Mouse (Mus musculus) urinary bladder, postnatal 4 days (tissue): ENCODE results near the gene Slc3a1.

Source experiments
- DNase-seq, 2 experiments: peaks; one replicate each; pipeline ENCODE4 v3.0.0; 2021 to 2022; ENCODE audit warnings: low spot score in 2 of 2

The Slc3a1 gene

DNA sequence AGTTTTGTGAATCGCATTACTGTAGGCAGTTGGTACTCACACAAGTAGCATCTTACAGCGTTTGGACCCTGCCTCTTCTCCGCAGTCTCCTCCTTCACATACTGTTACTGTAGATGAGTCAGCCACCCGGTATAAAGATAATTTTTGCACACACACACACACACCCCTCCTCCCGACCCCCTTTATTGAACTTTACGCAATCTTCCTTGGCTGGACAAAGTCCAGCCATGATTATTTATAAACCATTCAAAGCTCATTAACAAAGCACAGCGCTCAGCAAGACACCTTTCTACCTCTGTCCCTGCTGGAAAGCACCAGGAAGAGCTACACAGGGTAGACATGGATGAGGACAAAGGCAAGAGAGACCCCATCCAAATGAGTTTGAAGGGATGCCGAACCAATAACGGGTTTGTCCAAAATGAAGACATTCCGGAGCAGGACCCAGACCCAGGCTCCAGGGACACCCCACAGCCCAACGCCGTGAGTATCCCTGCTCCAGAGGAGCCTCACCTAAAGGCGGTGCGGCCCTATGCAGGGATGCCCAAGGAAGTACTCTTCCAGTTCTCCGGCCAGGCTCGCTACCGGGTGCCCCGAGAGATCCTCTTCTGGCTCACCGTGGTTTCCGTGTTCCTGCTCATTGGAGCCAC, at the start of gene Slc3a1:
Slc3a1 (plus strand) TSS at position 284 of the 647 bp plus-strand sequence.
- no peak for DNase-seq

DNA sequence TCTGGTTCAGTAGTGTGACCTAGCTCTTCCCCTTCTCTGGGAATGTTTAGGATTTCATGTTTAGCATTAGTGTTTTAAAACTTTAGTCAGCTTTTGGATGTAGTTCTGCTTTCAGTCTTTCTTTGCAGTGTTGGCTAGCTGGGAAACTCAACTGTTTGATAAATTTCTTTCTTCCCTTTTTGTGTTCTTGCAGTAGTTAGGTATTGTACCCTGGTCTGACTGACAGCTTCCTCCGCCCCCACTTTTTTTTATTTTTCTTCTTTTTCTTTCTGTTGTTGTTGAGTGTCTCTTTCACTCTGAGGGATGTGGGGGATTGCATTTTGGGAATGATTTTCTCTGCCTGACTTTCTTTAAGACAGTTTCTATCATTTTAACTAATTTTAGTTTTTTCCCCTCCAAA, 46.5 kb upstream of the Slc3a1 start:
- DNase-seq, result no peak

DNA sequence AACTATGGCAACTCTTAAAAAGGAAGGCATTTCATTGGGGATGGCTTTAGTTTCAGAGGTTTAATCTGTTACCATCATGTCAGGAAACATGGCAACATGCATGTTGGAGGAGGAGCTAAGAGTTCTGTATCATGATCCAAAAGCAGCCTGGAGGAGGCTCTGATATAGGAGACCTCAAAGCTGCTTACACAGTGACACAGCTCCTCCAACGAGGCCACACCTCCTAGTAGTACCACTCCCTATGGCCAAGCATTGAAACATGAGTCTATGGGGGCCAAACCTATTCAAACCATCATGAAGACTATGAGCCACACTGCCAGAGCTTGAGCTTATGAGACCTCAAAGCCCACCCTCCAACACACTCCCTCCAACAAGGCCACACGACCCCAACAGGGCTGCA, 45.4 kb upstream of the Slc3a1 start:
- no peak for DNase-seq

DNA sequence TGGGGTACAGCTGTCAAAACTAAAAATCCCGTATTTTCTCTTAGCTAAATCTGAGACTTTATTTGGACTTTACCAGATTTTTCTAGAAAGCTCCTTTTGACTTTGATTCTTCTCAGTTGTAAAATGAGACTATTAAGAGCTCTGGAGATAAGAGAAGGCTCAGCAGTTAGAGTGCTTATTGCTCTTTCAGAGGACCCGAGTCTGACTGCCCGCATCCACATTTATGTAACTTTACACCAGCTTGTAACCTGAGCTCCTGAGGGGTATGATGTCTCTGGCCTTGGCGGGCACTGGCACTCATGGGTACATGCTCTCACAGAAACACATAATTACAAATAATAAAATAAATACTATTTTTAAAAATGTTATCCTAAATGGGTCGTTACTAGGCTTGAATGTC, 41.8 kb upstream of the Slc3a1 start:
- no peak for DNase-seq

DNA sequence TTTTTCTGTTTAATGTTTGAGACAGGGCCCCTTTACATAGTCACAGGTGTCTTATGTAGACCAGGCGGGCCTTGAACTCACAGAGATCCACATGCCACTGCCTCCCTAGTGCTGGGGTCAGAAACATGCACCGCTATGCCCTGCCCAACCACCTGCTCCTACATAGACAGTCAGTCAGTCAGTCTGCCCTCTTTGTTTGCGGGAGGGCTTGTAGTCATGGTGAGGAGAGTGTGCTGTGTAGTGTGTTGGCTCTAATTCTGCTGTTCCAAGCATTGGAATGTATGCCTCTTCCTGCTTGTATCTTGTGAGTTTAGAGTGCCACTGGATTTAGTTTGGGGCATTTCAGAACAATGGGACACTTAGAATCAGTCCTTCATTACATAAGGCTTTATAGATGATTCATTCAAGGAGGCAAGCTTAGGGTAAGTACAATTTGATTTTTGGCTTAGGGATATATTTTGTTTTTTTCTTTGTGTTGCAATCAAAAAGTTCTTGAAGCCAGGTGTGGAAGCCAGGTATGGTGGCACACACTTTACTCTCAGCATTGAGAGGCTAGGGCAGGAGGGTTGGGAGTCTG, 40.3 kb upstream of the Slc3a1 start:
- DNase-seq, result no peak

DNA sequence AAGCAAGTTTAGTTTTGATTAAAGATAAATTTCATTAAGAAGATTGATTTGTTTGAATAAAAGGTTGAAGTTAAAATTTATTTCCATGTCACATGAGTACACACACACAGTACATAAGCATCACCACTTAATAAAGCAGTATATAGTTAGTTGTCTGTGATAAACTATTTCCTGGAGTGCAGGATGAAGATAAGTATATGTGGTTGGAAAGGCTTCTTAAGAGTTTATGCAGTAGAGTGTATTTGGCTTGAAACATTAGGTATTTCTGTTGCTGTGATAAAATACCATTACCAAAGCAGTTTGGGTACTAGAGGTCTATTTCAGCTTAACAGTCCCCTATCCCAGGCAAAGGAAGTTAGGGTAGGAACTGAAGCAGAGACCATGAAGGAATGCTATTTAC, 39.7 kb upstream of the Slc3a1 start:
- DNase-seq, result no peak

DNA sequence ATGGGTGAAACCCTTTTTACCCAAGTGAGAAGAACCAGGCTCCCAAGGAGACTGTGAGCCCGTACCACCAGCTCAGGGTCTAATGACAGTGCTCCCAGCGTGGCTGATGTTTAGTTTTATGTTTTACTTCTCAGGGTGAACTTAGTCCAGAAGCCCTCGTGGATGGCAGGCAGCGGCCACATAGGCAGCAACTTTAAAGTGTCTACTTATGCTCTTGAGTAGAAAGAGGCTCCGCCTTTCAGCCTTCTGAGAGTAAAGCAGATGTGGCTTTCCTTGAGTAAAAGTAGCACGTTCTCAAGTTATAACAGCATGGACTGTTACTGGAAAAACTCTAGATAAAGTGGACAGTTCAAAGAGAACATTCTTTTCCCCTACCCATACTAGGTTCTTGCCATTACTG, 32.3 kb upstream of the Slc3a1 start:
- no peak for DNase-seq

DNA sequence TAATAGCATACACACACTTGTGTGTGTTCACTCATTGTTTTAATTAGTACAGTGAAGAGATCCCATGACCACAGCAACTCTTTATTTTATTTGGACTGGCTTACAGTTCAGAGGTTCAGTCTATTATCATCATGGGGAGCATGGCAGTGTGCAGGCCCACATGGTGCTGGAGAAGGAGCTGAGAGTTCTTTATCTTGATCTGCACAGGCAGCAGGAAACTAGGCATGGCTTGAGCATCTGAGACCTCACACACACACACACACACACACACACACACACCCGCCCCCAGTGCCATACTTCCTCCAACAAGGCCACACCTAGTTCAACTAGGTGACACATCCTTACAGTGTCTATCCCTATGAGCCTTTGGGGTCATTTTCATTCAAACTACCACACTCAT, 30.5 kb upstream of the Slc3a1 start:
- DNase-seq, result no peak

DNA sequence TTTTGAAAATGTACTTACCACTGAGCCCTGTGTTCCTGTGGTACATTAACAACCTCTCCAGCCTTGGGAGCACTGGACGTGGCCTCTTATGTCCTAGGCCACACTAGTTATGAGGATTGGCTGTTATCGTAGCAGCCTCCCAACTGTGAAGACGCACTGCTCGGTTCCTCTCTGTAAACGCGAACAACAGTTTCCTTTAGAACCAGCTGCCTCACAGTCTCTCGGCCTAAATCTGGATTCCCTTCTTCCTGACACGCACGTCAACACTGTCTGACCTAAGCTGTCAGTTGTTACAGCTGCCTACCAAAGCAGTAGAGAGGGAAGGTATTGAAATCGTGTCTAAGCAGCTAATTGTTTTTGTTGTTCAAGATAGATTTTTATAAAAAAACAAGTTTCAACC, 28.5 kb upstream of the Slc3a1 start:
- no peak for DNase-seq

DNA sequence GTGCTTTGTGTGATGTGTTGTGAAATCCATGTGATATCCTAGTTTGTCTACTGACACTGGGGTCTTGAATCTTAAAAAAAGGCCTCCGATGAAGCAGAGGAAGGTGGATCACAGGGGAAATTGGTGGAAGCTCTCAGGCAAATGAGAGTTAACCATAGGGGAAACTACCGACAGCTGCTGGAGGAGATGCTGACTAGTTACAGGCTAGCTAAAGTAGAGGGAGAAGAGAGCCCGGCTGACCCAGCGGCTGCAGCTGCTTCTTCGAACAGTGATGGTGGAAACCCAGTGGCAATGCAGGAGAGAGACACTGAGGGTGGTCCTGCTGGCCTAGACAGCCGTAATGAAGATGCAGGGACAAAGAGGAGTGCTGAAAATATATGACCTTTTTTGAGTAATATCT, 14.7 kb upstream of the Slc3a1 start:
- DNase-seq, result no peak

DNA sequence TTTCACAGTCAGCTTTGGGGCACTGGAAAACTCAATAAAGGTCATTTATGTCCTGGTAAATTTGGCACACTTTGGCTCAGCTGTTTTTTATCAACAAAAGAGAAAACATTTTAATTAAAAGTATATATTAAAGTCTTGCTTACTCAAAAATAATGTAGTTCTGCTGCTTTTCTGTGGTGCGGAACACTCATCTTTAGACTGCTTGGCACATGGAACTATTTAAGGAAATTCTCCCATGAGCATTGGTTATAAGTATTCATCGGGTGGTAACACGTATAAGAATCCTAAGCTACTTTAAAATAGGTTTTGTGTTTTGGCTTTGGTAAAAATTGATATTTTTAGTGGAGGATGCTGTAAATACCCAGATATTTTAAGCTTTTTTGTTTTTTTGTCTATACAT, 13.5 kb upstream of the Slc3a1 start:
- DNase-seq, result no peak

DNA sequence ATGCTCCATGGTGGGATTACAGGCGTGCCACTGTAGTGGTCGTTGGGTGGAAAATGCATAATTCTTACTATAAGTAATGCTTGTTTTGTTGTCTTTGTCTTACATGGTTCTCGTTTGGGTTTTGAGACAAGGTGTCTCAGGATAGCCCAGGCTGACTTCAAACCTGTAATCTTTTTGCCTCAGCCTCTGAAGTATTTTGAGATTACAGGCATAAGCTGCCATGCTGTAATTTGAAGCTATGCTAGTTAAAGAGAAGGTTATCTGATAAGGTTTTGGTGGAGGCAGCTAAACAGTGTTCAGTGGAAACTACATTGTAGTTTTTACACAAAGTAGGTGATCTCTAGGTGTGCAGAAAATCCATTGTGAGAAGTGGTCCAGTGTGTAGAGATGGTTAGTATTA, 9.8 kb upstream of the Slc3a1 start:
- no peak for DNase-seq

DNA sequence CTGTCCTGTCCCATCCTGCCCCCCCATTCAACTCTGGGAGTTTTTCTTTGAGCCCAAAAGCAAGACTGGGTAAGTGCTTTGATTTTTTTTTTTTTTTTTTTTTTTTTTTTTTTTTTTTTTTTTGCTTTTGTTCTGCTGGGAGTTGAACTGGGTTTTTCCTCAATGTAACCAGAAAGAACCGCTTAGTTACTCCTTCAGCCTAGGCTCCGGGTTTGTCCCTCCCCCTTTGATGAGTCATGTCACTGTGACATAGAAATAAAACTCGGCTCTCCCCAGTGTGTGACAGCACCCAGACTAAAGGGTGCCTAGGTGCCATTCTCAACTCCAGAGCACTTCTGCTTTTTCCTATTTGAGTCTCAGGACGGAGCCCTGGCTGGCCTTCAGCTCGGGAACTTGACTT, 9.4 kb upstream of the Slc3a1 start:
- no peak for DNase-seq

DNA sequence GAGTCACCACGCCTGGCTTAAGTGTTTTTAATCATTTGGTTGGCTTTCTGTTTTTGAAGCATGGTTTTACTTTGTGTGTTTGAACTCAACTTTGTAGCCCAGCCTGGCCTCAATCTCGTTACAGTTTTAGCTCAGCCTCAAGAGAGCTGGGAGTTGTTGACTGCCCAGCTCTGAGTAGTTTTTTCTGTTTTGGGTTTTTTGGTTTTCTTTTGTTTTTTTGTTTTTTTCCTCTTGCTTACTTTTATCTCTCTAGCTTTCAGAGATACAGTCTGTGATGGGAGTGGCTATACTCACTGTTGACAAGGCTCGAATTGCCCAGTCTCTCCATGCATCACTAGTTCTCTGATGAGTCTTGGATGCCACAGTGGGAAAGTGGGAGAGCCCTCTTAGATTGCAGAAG, 7.8 kb upstream of the Slc3a1 start:
- DNase-seq, result no peak

DNA sequence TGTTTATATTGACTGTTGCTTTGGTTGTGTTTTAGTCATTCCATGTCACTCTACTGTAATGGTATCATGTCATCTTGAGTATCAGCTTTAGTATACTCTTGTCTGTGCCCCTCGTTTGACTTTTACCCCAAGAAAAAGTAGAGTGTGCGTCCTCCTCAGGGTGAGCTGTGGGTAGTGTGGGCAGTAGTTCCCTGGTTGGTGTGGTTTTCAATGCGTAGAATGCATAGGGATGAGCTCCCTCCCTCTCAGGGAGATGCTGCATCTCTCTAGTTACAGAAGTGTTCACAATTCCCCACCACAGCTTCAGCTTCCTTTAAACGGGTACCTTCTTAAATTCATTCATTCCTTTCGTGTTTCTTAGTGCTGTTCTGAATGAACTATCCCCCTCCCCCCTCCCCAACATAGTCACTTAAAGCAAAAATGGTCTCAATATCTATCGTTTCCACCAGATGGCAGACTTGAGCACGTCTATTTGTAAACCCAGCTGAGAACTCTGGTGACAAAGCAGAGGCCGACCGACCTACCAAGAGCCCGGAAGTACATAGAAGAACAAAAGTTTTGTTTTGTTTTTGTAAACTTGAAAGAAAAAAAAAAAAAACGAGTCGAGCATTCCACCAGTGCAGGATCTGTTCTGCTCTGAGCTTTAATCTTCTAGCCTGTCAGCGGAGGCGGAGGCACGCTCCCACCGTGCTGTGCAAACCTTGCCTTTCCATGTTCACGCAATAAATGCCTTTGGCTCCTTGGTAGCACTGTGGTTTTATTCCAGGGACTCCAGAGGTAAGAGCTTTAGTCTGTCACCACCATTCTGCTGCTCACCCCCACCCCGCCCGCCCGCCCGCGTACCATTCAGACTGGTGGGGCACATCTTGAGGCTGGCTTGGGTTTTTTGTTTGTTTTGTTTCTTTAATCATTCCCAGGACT, 4.7 kb upstream of the Slc3a1 start:
- no peak for DNase-seq

DNA sequence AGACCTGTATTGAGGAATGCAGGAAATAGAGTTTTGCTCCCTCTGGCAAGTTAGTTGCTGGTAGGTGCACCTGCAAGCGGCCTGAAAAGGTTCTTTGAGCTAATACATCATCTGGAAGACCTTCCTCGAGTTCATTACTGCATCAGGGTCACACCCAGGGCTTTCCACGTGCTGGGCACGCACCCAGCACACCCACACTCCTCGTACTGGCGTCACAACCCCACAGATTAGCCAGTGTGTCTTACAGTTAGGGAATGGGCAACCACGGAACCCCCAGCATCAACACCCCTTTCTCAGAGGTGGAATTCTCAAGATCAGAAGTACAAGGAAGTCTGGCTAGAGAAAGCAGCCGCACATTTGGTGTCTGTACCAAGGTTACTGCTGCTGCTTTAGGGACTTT, 3.9 kb upstream of the Slc3a1 start:
- no peak for DNase-seq

DNA sequence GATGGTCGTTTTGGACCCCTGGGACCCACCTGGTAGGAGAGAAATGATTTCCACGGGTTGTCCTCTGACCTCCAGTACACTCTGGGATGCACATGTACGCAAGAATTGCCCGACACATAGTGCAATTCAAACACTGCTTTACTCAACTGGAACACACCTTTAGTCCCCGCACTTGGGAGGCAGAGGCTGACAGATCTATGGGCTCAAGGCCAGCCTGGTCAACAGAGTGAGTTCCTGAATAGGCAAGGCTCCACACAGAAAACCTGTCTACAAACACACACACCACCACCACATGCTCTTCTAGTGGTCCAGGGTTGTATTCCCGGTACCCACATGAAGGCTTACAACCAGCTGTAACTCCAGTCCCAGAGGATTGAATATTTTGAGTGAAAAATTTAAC, 3.0 kb upstream of the Slc3a1 start:
- no peak for DNase-seq

DNA sequence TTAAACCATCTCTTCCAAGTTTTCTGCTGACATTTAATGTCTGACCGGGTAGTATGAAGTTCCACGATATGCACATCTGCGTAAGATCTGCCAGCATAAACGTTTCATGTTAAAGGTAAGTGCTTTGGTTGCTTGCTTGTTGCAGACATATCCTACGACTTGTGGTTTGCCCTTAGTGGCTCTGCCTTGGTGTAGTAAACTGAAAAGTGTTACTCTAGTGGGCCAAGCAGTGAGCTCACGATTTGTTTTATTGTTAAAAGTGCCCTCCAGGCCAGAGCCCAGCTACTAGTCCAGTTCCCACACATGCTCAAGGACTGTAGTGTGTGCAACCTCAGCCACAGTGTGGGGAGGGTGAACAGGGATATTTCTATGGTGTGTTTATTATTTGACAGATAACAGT, 1.7 kb upstream of the Slc3a1 start:
- DNase-seq, result no peak

DNA sequence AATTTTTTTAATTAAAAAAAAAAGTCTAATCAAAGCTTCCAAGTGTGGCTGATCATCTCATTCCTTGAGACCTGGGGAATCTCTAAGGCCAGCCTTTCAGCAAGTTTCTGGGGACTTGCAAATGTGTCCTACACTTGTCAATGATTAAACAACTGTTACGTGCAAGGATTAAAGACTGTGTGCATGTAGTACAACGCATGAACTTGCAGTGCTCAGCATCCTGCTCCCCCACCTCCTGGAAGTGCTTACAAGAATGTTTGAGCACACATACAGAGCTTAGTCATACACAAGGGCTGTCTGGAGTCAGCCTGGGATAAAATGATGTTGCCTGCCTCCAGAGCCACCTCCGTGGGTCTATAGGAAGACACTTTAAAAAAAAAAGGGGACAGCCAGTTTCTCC, 929 bp upstream of the Slc3a1 start:
- no peak for DNase-seq

DNA sequence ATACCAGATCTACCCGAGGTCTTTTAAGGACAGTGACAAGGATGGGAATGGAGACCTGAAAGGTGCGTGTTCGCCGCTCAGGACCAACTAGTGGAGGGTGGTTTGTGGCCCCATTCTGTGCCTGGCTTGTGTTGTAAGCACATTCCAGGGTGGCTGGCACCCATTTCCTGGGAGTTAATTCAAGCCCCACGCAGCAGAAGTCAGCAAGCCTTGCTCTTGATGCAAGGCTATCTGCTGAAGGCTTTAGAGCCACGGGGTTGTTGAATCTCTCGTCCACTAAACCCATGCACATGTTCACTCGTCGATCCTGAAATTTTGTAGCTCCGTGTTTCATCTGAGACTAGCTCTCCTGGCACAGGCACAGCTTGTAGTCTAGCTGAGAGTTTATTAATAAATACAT, 621 bp downstream of the Slc3a1 start:
- DNase-seq, result no peak

DNA sequence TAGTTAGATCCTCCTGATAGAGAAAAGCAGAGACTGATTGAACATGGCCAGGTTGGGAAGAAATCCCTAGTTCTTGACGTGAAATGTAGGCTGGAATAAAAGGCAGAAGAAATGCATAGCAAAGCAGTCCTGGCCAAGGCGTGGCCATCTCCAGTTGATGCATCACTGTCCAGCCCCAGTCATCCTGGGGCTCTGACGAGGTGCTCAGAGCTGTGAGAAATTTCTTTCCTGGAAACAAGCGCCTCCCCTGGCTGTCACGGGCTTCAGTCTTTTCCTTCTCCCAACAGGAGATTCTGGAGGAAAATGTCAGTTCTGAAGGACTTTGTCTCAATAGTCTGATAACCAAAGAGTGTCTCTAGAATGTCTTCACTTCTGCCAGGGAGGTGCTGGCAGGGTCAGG, 2.5 kb downstream of the Slc3a1 start:
- no peak for DNase-seq

DNA sequence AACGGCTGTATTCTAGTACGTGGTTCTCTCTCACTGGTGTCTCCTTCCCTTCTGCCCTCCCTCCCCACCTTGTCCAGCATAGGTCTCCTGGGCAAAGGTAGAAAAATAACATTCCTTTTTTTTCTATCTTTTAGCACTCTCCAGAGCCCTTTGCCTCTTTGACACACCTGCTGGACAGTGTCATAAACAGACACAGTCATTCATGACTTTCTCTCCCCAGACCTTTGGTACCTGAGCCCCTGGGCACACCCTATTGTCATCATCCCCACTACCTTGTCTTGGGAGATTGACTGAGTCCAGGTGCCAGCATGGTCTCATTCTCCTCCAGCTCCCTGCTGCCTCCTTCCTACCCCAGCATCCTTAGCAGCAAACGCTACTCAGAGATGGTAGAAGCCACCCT, 4.9 kb downstream of the Slc3a1 start:
- no peak for DNase-seq

DNA sequence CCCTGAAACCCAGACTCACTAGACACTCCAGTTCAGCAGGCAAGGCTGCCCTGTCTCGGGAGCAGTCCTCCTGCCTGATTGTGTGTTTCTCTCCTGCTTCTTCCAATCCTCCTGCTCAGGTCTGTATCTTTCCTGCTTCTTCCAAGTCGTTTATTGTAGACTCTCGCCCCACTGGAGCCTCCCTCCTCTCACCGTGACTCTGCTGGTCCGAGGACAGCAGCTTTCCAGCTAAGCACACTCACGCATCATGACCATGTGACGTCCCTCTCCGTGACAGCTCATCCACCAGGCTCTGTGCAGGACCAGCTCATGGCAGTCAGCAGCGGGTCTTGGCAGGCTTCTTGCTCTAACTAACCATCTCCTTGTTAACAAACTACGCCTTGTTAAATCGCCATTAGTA, 5.9 kb downstream of the Slc3a1 start:
- DNase-seq, result no peak
